Mouse (Mus musculus) left cerebral cortex, adult 6 months (tissue): ENCODE data around the gene Sfr1. TPM values are rescaled to one million over a fixed set of nuclear protein-coding genes. Genes with fewer than 3 reads are reported as not detected.

Experiments used
- long read RNA-seq, 2 experiments: library from polyadenylated mRNA; unstranded; transcript quantifications; one replicate each; pipeline ENCODE4 v2.0.0; 2019 to 2020
- polyA plus RNA-seq: library from polyadenylated mRNA; unstranded; fragments of <200 nt; fragmentation: Nextera tagmentation; gene quantifications from 2 replicates; pipeline ENCODE4 v1.2.3, GENCODE M21; 2021

Sfr1 gene
- polyA plus RNA-seq = 150 and 151 TPM in 2 replicates
- long read RNA-seq, experiment 1, transcript Sfr1-201 (4 exons, 1,657 nt) = major isoform, 229 of 269 reads
- long read RNA-seq, experiment 1, partial matches to known transcripts = 13 of 269 reads
- long read RNA-seq, experiment 1, other reads (novel, unspliced or antisense) = 27 of 269 reads
- long read RNA-seq, experiment 2, transcript Sfr1-201 (4 exons, 1,657 nt) = major isoform, 45 of 211 reads
- long read RNA-seq, experiment 2, partial matches to known transcripts = 135 of 211 reads
- long read RNA-seq, experiment 2, other reads (novel, unspliced or antisense) = 31 of 211 reads

GRCm38 (mm10) chr19:47731071-47731881 is at the start of gene Sfr1:
Gene Sfr1 (plus strand): TSS chr19:47731682.

GRCm38 (mm10) chr19:47691994-47692393 is 39.5 kb upstream of the Sfr1 start, which contains the start of gene Col17a1:
Gene Col17a1 (minus strand): TSS chr19:47692094.

Other genes starting within 250 kb of the Sfr1 start
- gene Stn1, start 194.2 kb upstream of the Sfr1 start, polyA plus RNA-seq = 17.9 and 21.8 TPM in 2 replicates
- 3.8 and 4.6 TPM in 2 replicates for gene Slk, start 152.0 kb upstream of the Sfr1 start, polyA plus RNA-seq
- gene Col17a1, start 39.6 kb upstream of the Sfr1 start, polyA plus RNA-seq = 0.09 and 0.10 TPM in 2 replicates
- 56.0 and 61.9 TPM in 2 replicates for gene Gsto1, start 123.3 kb downstream of the Sfr1 start, polyA plus RNA-seq
- gene Gsto2, start 133.9 kb downstream of the Sfr1 start, polyA plus RNA-seq = 2.7 and 3.8 TPM in 2 replicates
- gene Cfap43, start 187.6 kb downstream of the Sfr1 start, polyA plus RNA-seq = 0.23 and 0.26 TPM in 2 replicates
- 0.20 and 0.30 TPM in 2 replicates for gene Itprip, start 187.6 kb downstream of the Sfr1 start, polyA plus RNA-seq
- 0.21 and 0.26 TPM in 2 replicates for gene Cfap58, start 206.0 kb downstream of the Sfr1 start, polyA plus RNA-seq